Comparison of ENCODE assay signal across 16 mouse cellular contexts in genomic region chr1:21777560-21777959, GRCm38 (mm10).
"Had no signal": no experiment of that assay in that cellular context is flagged by ENCODE, and none has a peak within 500 bp of the region (broad histone marks: within the 10 kb centered on the region; RNA-seq: fewer than 3 reads in every experiment).

No protein-coding gene starts in this region.

- H3K9me3 ChIP-seq: neural tube, embryonic 12.5 days; neural tube, embryonic 13.5 days; neural tube, embryonic 15.5 days; stomach, embryonic 15.5 days had no signal

- H3K4me2 ChIP-seq: neural tube, embryonic 12.5 days; neural tube, embryonic 13.5 days; neural tube, embryonic 15.5 days; stomach, embryonic 15.5 days had no signal

- H3K4me1 ChIP-seq: neural tube, embryonic 12.5 days; neural tube, embryonic 13.5 days; neural tube, embryonic 15.5 days; stomach, embryonic 15.5 days had no signal

- H3K9ac ChIP-seq: neural tube, embryonic 12.5 days; neural tube, embryonic 13.5 days; neural tube, embryonic 15.5 days; stomach, embryonic 15.5 days had no signal

- DNase-seq: retina, postnatal 1 day; right cerebral cortex, adult 18-20 months; right cerebral cortex, postnatal 14 days; right cerebral cortex, postnatal 25 days; right cerebral cortex, postnatal 4 days; spleen, adult 18-20 months; thymus, adult 18-20 months; thymus, adult 2 months; thymus, postnatal 14 days; thymus, postnatal 25 days; thymus, postnatal 36 days had no signal

- H3K27ac ChIP-seq: neural tube, embryonic 12.5 days; neural tube, embryonic 13.5 days; neural tube, embryonic 15.5 days; stomach, embryonic 15.5 days; stomach, postnatal 0 days had no signal

- H3K4me3 ChIP-seq: neural tube, embryonic 12.5 days; neural tube, embryonic 13.5 days; neural tube, embryonic 15.5 days; stomach, embryonic 15.5 days had no signal

- H3K27me3 ChIP-seq: neural tube, embryonic 12.5 days; neural tube, embryonic 13.5 days; neural tube, embryonic 15.5 days; stomach, embryonic 15.5 days had no signal

- H3K36me3 ChIP-seq: neural tube, embryonic 12.5 days; neural tube, embryonic 13.5 days; neural tube, embryonic 15.5 days; stomach, embryonic 15.5 days had no signal
